Mouse (Mus musculus): Measurements from ENCODE around the gene Fam83e. TPM values are rescaled to one million over a fixed set of nuclear protein-coding genes. Genes with fewer than 3 reads are reported as not detected.
A peak's percentile ranks its signal among the peaks of the same experiment; 100 is the strongest.

The Fam83e gene
- total RNA-seq, 2 experiments from 2014 or later, result 0.37 to 0.41 TPM

GRCm38 (mm10) chr7:45726419-45726818 lies 5.4 kb downstream of the Fam83e start:
- DNase-seq (ENCODE audit: extremely low spot score in 1 of 2, low spot score in 2 of 2), result no peak
- Histone ChIP-seq H3K27ac (no peak overlapping the region), H3K4me3 (no peak overlapping the region)
- intact Hi-C loops (cut with DNase I), result no loop called here
- TF ChIP-seq CTCF (IDR thresholded peaks at IDR 0.05), result no peak

- Histone ChIP-seq H3K4me3 (no peak overlapping the region), H3K27ac (no peak overlapping the region)
- intact Hi-C loops (cut with DNase I), result no loop called here
- TF ChIP-seq CTCF (IDR thresholded peaks at IDR 0.05), result no peak
- DNase-seq (ENCODE audit: extremely low spot score in 1 of 2, low spot score in 2 of 2), result no peak
Measured at GRCm38 (mm10) chr7:45727625-45728024, 6.6 kb downstream of the Fam83e start.

- Histone ChIP-seq H3K4me3 (no peak overlapping the region), H3K27ac (no peak overlapping the region)
- TF ChIP-seq CTCF (IDR thresholded peaks at IDR 0.05), result peak; percentile 33
- intact Hi-C loops (cut with DNase I), result no loop called here
- no peak for DNase-seq (ENCODE audit: extremely low spot score in 1 of 2, low spot score in 2 of 2)
Measured at GRCm38 (mm10) chr7:45730727-45731431, 9.9 kb downstream of the Fam83e start.

GRCm38 (mm10) chr7:45733477-45733876 lies 12.5 kb downstream of the Fam83e start:
- Histone ChIP-seq H3K27ac (no peak overlapping the region), H3K4me3 (no peak overlapping the region)
- no peak for DNase-seq (ENCODE audit: extremely low spot score in 1 of 2, low spot score in 2 of 2)
- TF ChIP-seq CTCF (IDR thresholded peaks at IDR 0.05), result no peak
- intact Hi-C loops (cut with DNase I), result no loop called here

GRCm38 (mm10) chr7:45739162-45739763 lies 18.3 kb downstream of the Fam83e start:
- intact Hi-C loops (cut with DNase I), result loop anchor here (1.0 to 2.0 kb wide), 4 partner anchors 62 to 270 kb away; partner anchors contain the start of gene Kdelr1
- no peak overlapping the region for H3K4me3 ChIP-seq
- DNase-seq (ENCODE audit: extremely low spot score in 1 of 2, low spot score in 2 of 2), result peak; percentile 82 to 84
- TF ChIP-seq CTCF (IDR thresholded peaks at IDR 0.05), result peak; percentile 82
- no peak overlapping the region for H3K27ac ChIP-seq

GRCm38 (mm10) chr7:45739820-45740219 lies 18.8 kb downstream of the Fam83e start:
- intact Hi-C loops (cut with DNase I), result loop anchor here (1.0 to 2.0 kb wide), 4 partner anchors 61 to 269 kb away; partner anchors contain the start of gene Kdelr1
- no peak overlapping the region for H3K27ac ChIP-seq
- DNase-seq (ENCODE audit: extremely low spot score in 1 of 2, low spot score in 2 of 2), result no peak
- no peak for TF ChIP-seq CTCF (IDR thresholded peaks at IDR 0.05)
- H3K4me3 ChIP-seq, result no peak overlapping the region

- no peak for TF ChIP-seq CTCF (IDR thresholded peaks at IDR 0.05)
- DNase-seq (ENCODE audit: extremely low spot score in 1 of 2, low spot score in 2 of 2), result no peak
- Histone ChIP-seq H3K4me3 (peak overlapping the region; percentile 39; the same call in 1 of the 2 replicates), H3K27ac (peak overlapping the region; percentile 87)
- intact Hi-C loops (cut with DNase I), result no loop called here
Measured at GRCm38 (mm10) chr7:45741308-45741707, 20.3 kb downstream of the Fam83e start.

GRCm38 (mm10) chr7:45741777-45742176 lies 20.8 kb downstream of the Fam83e start:
- peak in 1 of 2 experiments; percentile 33 for DNase-seq (ENCODE audit: extremely low spot score in 1 of 2, low spot score in 2 of 2)
- intact Hi-C loops (cut with DNase I), result loop anchor here (2.0 kb wide), 1 partner anchor 41 kb away; the partner anchor contains the start of gene Lmtk3
- no peak for TF ChIP-seq CTCF (IDR thresholded peaks at IDR 0.05)
- Histone ChIP-seq H3K4me3 (peak overlapping the region; percentile 39), H3K27ac (peak overlapping the region; percentile 87)

- Histone ChIP-seq H3K4me3 (peak overlapping the region; percentile 39), H3K27ac (peak overlapping the region; percentile 87)
- TF ChIP-seq CTCF (IDR thresholded peaks at IDR 0.05), result peak; percentile 41
- DNase-seq (ENCODE audit: extremely low spot score in 1 of 2, low spot score in 2 of 2), result peak; percentile 76 to 84
- intact Hi-C loops (cut with DNase I), result loop anchor here (2.0 kb wide), 1 partner anchor 40 kb away; the partner anchor contains the start of gene Lmtk3
Measured at GRCm38 (mm10) chr7:45742338-45742737, 21.3 kb downstream of the Fam83e start.

GRCm38 (mm10) chr7:45744387-45744786 lies 23.4 kb downstream of the Fam83e start:
- Histone ChIP-seq H3K27ac (no peak overlapping the region), H3K4me3 (no peak overlapping the region)
- peak; percentile 62 to 67 for DNase-seq (ENCODE audit: extremely low spot score in 1 of 2, low spot score in 2 of 2)
- intact Hi-C loops (cut with DNase I), result no loop called here
- TF ChIP-seq CTCF (IDR thresholded peaks at IDR 0.05), result no peak

- intact Hi-C loops (cut with DNase I), result no loop called here
- peak; percentile 46 for TF ChIP-seq CTCF (IDR thresholded peaks at IDR 0.05)
Measured at GRCm38 (mm10) chr7:45746518-45746917, 25.5 kb downstream of the Fam83e start.

GRCm38 (mm10) chr7:45747450-45747849 lies 26.4 kb downstream of the Fam83e start:
- Histone ChIP-seq H3K4me3 (no peak overlapping the region), H3K27ac (no peak overlapping the region)
- no peak for TF ChIP-seq CTCF (IDR thresholded peaks at IDR 0.05)
- no peak for DNase-seq (ENCODE audit: extremely low spot score in 1 of 2, low spot score in 2 of 2)
- intact Hi-C loops (cut with DNase I), result no loop called here

More at GRCm38 (mm10) chr7:45746518-45746917, 25.5 kb downstream of the Fam83e start:
- H3K27ac ChIP-seq, result no peak overlapping the region
- no peak overlapping the region for H3K4me3 ChIP-seq
- DNase-seq (ENCODE audit: extremely low spot score in 1 of 2, low spot score in 2 of 2), result no peak

All from left cerebral cortex, adult 2 months (tissue).